Mouse (Mus musculus) heart, embryonic 10.5 days (tissue): ENCODE results near the gene B230118H07Rik. TPM values are rescaled to one million over a fixed set of nuclear protein-coding genes. Genes with fewer than 3 reads are reported as not detected.
"Not testable (repeated sequence)": the region's sequence is repeated elsewhere in the genome, so short reads cannot be mapped to it uniquely, and the experiment has no call there.

Experiments used
- DNase-seq: peaks from one replicate; pipeline ENCODE4 v3.0.0-alpha.2; 2017; ENCODE audit warnings: low spot score
- H3K27ac ChIP-seq: fragments of 300-500 bp; sonication (generic); 2 replicates; pipeline ENCODE4 v1.5.1; 2016; ENCODE audit warnings: mild to moderate bottlenecking
- H3K27me3 ChIP-seq: fragments of 300-500 bp; sonication (generic); 2 replicates; pipeline ENCODE4 v1.6.1; 2016; ENCODE audit warnings: mild to moderate bottlenecking; ENCODE audit not compliant: poor library complexity, insufficient read depth, severe bottlenecking
- H3K36me3 ChIP-seq: fragments of 300-500 bp; sonication (generic); 2 replicates; pipeline ENCODE4 v1.6.1; 2016; ENCODE audit warnings: mild to moderate bottlenecking, moderate library complexity
- H3K4me1 ChIP-seq: fragments of 300-500 bp; sonication (generic); 2 replicates; pipeline ENCODE4 v1.6.1; 2016; ENCODE audit warnings: mild to moderate bottlenecking
- H3K4me3 ChIP-seq: fragments of 300-500 bp; sonication (generic); 2 replicates; pipeline ENCODE4 v1.5.1; 2016; ENCODE audit warnings: mild to moderate bottlenecking, moderate library complexity
- H3K9me3 ChIP-seq: fragments of 300-500 bp; sonication (generic); 2 replicates; pipeline ENCODE4 v1.6.1; 2016; ENCODE audit warnings: mild to moderate bottlenecking, moderate library complexity
- WGBS: fragments of 180-500 bp; shearing (Covaris S2); methylation state at CpG from one replicate; pipeline ENCODE4 v1.1.7; 2016; 5-methylcytosine and 5-hydroxymethylcytosine counted together
- polyA plus RNA-seq: library from polyadenylated mRNA; unstranded; fragments of >200 nt; fragmentation: Nextera tagmentation; extraction: Ambion mirVana; gene quantifications from 2 replicates; pipeline ENCODE4 v1.2.1, GENCODE M21; 2016

B230118H07Rik gene
- polyA plus RNA-seq, 1 experiment from 2014 or later: 50.9 TPM

- no peak overlapping the region for H3K27ac ChIP-seq
- H3K4me3 ChIP-seq: no peak overlapping the region
- H3K9me3 ChIP-seq: no peaks in the 10 kb centered on the region
- H3K36me3 ChIP-seq: no peaks in the 10 kb centered on the region
- no peaks in the 10 kb centered on the region for H3K4me1 ChIP-seq
- WGBS: 75% methylated on average over 6 of the region's 6 CpGs
- DNase-seq: no peak
- no peaks in the 10 kb centered on the region for H3K27me3 ChIP-seq
Measured at GRCm38 (mm10) chr2:101563206-101563605, 86.1 kb downstream of the B230118H07Rik start.

DNA sequence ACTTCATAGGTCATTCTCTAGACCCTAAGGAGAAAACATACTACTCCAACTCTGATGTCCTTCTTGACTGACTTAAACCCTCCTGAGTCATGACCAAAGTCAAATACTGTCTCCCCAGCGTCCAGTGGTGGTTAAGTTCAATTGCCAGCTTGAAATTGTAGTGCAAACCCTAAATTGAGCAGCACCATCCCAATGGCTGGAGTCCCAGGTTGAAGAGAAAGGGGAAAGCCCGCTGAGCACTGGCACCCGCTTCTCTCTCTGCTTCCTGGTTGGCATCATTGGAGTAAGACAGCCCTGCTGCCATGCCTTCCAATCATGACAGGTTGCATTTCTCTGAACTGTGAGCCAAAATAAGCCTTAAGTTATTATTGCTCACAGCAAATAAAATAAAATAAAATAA lies 89.9 kb downstream of the B230118H07Rik start:
- WGBS: 83% methylated on average over 3 of the region's 3 CpGs
- Histone ChIP-seq H3K36me3 (no peaks in the 10 kb centered on the region), H3K4me3 (no peak overlapping the region), H3K27ac (no peak overlapping the region), H3K9me3 (no peaks in the 10 kb centered on the region), H3K4me1 (no peaks in the 10 kb centered on the region), H3K27me3 (no peaks in the 10 kb centered on the region)
- DNase-seq: peak; percentile 65

DNA sequence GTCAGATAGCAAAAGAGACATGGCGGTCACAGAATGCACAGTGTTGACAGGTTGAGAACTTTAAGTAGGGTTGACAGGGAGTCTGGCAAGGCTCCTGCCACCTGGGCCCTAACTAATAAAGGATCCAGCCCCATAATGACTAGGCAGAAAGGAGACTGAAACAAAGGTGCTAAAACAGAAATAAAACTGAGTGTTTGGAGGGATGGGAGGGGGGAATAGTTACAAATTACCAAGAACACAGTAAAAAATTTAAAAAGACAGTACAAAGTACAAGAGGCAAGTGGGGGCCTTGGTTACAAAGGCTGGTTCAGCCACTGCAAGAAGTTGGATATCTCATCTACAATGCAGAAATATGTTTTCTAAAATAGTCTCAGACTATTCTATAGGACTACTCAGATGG lies 93.4 kb downstream of the B230118H07Rik start:
- WGBS: 31% methylated on average over 1 of the region's 1 CpGs
- Histone ChIP-seq H3K4me1 (no peaks in the 10 kb centered on the region), H3K9me3 (no peaks in the 10 kb centered on the region), H3K27ac (no peak overlapping the region), H3K4me3 (no peak overlapping the region), H3K36me3 (no peaks in the 10 kb centered on the region), H3K27me3 (no peaks in the 10 kb centered on the region)
- no peak for DNase-seq

GRCm38 (mm10) chr2:101553851-101554250 lies 95.5 kb downstream of the B230118H07Rik start:
- WGBS: 80% methylated on average over 5 of the region's 5 CpGs
- Histone ChIP-seq H3K27ac (no peak overlapping the region), H3K27me3 (no peaks in the 10 kb centered on the region), H3K36me3 (no peaks in the 10 kb centered on the region), H3K4me3 (no peak overlapping the region), H3K9me3 (no peaks in the 10 kb centered on the region), H3K4me1 (no peaks in the 10 kb centered on the region)
- peak; percentile 14 for DNase-seq

GRCm38 (mm10) chr2:101552301-101552700 lies 97.0 kb downstream of the B230118H07Rik start:
- DNase-seq: no peak
- Histone ChIP-seq H3K4me1 (no peaks in the 10 kb centered on the region), H3K27me3 (no peaks in the 10 kb centered on the region), H3K36me3 (no peaks in the 10 kb centered on the region), H3K4me3 (no peak overlapping the region), H3K27ac (no peak overlapping the region), H3K9me3 (no peaks in the 10 kb centered on the region)
- 86% methylated on average over 8 of the region's 8 CpGs for WGBS

DNA sequence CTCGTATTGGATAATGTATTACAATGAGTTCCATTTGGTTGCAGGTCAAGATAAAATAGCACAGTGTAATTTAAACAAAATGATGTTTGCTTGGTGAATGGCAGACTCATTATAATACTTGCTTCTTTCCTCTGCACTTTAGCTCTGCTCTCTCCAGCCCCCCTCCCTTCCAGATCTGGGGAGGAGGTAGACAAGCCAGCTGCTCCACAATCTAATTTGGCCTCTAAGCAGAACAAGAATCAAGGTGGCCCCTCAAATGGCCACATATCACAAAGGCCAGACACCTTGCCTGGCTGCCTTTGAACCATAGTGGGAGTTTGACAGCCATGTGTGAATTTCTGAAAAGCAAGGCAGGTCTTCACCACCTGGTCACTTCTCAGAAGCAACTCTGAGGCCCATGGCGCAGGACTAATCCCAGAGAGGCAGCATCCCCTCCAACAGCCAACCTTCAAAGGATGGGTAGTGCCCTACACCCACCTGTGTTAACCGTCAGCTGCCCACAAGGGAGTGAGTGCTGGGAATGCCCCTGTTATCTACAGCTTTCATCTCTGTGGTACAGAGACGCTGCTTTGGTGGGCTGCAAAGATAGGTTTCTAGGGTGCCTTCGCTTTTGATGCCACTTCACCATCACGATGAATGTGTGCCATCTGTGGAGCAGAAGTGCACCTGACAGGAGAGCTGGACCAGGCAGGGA lies 98.2 kb downstream of the B230118H07Rik start:
- Histone ChIP-seq H3K27me3 (no peaks in the 10 kb centered on the region), H3K9me3 (no peaks in the 10 kb centered on the region), H3K4me3 (no peak overlapping the region), H3K36me3 (no peaks in the 10 kb centered on the region), H3K4me1 (no peaks in the 10 kb centered on the region), H3K27ac (no peak overlapping the region)
- WGBS: 80% methylated on average over 6 of the region's 6 CpGs
- DNase-seq: no peak

- H3K9me3 ChIP-seq: no peaks in the 10 kb centered on the region
- H3K4me3 ChIP-seq: no peak overlapping the region
- H3K27me3 ChIP-seq: no peaks in the 10 kb centered on the region
- H3K4me1 ChIP-seq: no peaks in the 10 kb centered on the region
- no peaks in the 10 kb centered on the region for H3K36me3 ChIP-seq
- peak; percentile 19 for DNase-seq
- WGBS: 64% methylated on average over 2 of the region's 2 CpGs
- no peak overlapping the region for H3K27ac ChIP-seq
Measured at GRCm38 (mm10) chr2:101550176-101550575, 99.2 kb downstream of the B230118H07Rik start.

DNA sequence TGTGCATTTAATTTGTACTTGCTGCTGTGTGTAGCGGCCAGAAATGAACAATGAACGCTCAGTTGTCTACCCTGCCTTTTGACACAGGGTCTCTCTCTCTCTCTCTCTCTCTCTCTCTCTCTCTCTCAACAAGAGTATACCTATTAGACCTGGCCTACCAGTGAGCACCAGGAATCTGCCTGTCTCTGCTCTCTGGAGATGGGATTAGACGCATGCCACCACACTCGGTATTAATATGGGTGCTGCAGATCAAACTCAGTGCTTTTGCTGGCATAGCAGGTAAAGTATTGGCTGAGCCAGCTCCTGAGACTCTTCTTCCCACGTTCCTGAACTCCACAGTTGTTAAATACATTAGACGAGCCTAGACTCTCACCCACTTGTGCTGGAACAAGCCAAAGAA lies 100.5 kb downstream of the B230118H07Rik start:
- peak; percentile 59 for DNase-seq
- no peaks in the 10 kb centered on the region for H3K4me1 ChIP-seq
- WGBS: 82% methylated on average over 6 of the region's 6 CpGs
- no peak overlapping the region for H3K27ac ChIP-seq
- no peaks in the 10 kb centered on the region for H3K36me3 ChIP-seq
- H3K27me3 ChIP-seq: no peaks in the 10 kb centered on the region
- no peak overlapping the region for H3K4me3 ChIP-seq
- H3K9me3 ChIP-seq: no peaks in the 10 kb centered on the region

DNA sequence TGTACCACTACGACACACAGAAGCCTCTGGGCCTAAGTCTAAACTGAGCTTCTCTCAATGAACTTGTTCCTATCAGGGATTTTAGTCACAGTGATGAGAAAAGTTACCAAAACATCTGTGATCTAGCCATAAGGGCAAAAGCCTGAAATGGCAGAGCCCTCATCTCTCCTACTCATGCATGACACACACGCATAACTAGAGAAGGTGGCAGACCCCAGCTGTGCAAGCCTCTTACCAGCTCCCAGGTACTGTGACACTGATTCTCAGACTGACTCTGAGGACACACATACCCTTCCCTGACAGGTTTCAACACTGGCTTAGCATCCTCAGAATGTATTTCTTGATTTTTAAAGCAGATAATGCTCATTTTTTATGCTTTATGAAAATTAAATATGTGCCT lies 103.7 kb downstream of the B230118H07Rik start:
- no peaks in the 10 kb centered on the region for H3K27me3 ChIP-seq
- no peaks in the 10 kb centered on the region for H3K9me3 ChIP-seq
- no peaks in the 10 kb centered on the region for H3K36me3 ChIP-seq
- no peak overlapping the region for H3K4me3 ChIP-seq
- H3K27ac ChIP-seq: no peak overlapping the region
- peak; percentile 22 for DNase-seq
- no peaks in the 10 kb centered on the region for H3K4me1 ChIP-seq
- WGBS: 77% methylated on average over 2 of the region's 2 CpGs

DNA sequence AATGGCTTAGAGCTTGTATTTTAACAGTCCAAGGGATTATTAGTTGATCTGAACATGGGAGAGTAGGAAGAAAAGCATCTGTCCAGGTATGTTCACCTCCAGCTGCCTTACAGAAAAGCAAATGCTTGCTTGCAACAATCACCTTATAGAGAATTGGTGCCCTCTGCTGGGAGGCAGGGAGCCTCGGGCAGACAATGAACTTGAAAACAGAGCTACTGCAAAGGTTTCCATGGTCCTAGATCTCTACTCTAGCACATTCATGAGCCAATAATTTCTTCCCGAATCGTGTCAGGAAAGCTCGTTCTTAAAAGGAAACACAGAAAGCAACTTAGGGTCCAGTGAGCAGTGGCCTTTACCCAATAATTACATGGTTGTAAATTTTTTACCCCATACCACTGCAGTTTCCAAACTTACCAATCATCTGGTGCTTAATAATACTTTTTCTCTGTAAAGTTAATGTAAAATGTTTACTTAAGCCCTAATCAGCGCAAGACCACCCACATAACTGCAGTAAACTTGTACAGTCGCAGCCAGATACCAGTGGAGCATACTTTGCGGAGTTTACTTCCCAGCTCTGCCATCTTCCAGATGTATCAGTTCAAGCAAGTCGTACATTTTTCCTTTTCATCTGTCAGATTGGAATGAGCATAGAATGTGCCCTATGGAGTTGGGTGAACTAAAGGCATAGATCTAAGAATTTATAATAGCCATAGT lies 105.5 kb downstream of the B230118H07Rik start:
- Histone ChIP-seq H3K4me1 (no peaks in the 10 kb centered on the region), H3K36me3 (no peaks in the 10 kb centered on the region), H3K27ac (no peak overlapping the region), H3K4me3 (no peak overlapping the region), H3K27me3 (no peaks in the 10 kb centered on the region), H3K9me3 (no peaks in the 10 kb centered on the region)
- 73% methylated on average over 8 of the region's 8 CpGs for WGBS
- peak; percentile 50 for DNase-seq

DNA sequence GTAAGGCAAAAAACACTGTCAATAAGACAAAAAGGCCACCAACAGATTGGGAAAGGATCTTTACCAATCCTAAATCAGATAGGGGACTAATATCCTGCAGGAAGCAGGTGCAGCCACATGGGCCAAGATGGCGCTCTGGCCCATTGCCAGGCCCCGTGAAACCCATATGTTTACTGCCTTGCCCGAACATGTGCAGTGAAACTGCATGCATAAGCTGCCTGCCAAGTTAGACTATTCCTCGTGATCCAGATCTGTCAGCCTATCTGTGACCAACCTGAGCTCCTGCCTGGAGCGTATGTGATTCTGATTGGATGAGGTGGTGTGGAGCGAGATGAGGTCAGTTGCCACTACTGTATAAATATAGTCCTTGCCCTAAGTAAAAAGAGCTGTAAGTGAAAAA lies 112.4 kb downstream of the B230118H07Rik start:
- not testable (repeated sequence) for H3K9me3 ChIP-seq, H3K27ac ChIP-seq
- 85% methylated on average over 6 of the region's 6 CpGs for WGBS

DNA sequence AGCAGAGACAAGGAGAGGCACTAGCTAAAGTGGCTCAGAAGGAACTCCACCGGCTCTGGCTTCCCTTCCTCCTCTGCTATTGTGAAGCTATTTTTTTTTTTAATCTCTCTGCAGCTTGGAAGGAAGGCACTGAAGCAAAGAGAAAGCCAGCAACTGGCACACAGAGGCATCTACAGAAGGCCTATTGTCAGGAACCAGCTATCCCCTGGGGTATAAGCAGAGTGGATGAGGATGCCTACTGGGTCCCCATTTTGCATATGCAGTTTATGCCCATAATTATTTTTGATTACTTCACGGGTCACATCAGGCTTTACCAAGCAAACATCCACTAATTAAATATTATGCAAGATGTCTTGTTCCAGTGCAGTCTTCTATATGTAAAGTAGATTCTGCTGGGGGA lies 115.6 kb downstream of the B230118H07Rik start:
- 50% methylated on average over 2 of the region's 2 CpGs for WGBS
- no peak for DNase-seq

More for the DNA sequence above, 112.4 kb downstream of the B230118H07Rik start:
- H3K4me1 ChIP-seq, H3K27me3 ChIP-seq, H3K36me3 ChIP-seq, H3K4me3 ChIP-seq: not testable (repeated sequence)
- DNase-seq: peak; percentile 13

GRCm38 (mm10) chr2:101525503-101526381 lies 123.6 kb downstream of the B230118H07Rik start:
- peak; percentile 51 for DNase-seq
- H3K36me3 ChIP-seq: no peaks in the 10 kb centered on the region
- WGBS: 70% methylated on average over 6 of the region's 6 CpGs
- H3K4me1 ChIP-seq: no peaks in the 10 kb centered on the region
- no peak overlapping the region for H3K4me3 ChIP-seq
- H3K9me3 ChIP-seq: no peaks in the 10 kb centered on the region
- H3K27me3 ChIP-seq: no peaks in the 10 kb centered on the region
- H3K27ac ChIP-seq: no peak overlapping the region

More for the DNA sequence above, 115.6 kb downstream of the B230118H07Rik start:
- no peaks in the 10 kb centered on the region for H3K4me1 ChIP-seq
- H3K4me3 ChIP-seq: no peak overlapping the region
- H3K36me3 ChIP-seq: no peaks in the 10 kb centered on the region
- no peak overlapping the region for H3K27ac ChIP-seq
- H3K27me3 ChIP-seq: no peaks in the 10 kb centered on the region
- no peaks in the 10 kb centered on the region for H3K9me3 ChIP-seq
